Mouse (Mus musculus) splenic B cell, adult 2 months (primary cell): ENCODE data around the gene Foxg1.

ENCODE experiments used
- DNase-seq: peaks from one replicate; pipeline ENCODE4 v3.0.0-alpha.2; 2011; ENCODE audit warnings: low read depth, low spot score
- H3K27me3 ChIP-seq: 2 replicates; pipeline ENCODE4 v1.6.1; 2012; ENCODE audit warnings: mild to moderate bottlenecking, low read length, moderate library complexity, mixed read lengths; ENCODE audit not compliant: control insufficient read depth, poor library complexity, insufficient read depth, severe bottlenecking
- H3K36me3 ChIP-seq: 2 replicates; pipeline ENCODE4 v1.6.1; 2012; ENCODE audit warnings: mild to moderate bottlenecking, low read length, moderate library complexity, mixed read lengths; ENCODE audit not compliant: control insufficient read depth, poor library complexity, insufficient read depth, severe bottlenecking

Foxg1 gene

DNA sequence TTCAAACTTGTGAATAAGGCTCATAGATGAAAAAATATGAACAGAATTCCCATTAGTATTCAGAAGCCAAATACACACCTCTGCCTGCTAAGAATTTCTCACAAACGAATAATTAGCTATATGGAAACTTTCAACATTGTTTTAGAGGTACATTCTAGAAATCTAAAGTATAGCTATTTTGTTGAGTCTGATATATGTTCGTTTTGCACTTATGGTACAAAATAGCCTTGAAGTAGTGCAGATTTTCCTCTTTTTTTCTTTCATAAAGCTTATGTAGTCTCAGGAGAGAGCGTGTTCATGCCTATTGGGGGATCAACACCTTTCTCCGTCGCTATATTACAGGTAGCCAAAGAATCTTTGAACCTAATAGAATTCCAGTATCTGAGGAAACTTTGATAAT is 10.4 kb downstream of the Foxg1 start:
- Histone ChIP-seq H3K36me3 (no peaks in the 10 kb centered on the region), H3K27me3 (no peaks in the 10 kb centered on the region; the same call in 1 of the 2 replicates)
- DNase-seq: no peak

DNA sequence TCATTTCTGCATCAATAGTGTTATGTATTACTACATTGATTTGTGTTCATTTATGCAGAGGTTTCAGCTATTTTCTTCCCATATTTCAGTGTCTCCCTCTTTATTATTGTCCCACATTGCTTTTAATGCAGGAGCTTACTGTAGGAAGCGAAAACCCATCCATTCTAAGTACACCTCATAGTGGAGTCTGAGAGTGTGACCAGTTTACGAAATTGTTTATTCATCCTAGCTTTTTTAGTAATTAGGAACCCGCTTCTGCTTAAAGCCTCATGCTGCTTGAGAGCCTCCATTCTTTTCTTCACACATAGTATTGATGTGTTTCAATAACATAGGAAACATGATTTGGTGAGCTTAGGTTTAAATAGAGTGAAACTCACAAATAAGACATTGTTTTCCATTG is 11.2 kb downstream of the Foxg1 start:
- Histone ChIP-seq H3K36me3 (no peaks in the 10 kb centered on the region), H3K27me3 (no peaks in the 10 kb centered on the region; the same call in 1 of the 2 replicates)
- no peak for DNase-seq

DNA sequence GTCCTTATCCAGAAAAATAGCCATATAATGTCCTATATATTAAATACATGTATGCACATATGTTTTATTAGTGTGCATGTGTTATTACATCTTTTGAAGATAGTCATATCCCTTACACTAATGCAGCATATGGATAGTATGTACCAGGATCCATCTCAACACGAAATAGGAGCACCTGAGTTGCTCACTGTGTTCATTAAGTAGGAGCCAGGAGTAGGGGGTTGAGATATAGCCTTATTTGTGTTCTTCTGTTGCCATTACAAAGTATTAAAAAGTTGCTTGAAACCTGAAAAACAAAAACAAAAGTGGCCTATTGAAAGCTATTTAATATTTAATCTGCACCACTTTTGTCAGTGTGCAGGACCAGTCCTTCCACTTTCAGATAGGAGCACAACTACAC is 11.7 kb downstream of the Foxg1 start:
- Histone ChIP-seq H3K27me3 (no peaks in the 10 kb centered on the region; the same call in 1 of the 2 replicates), H3K36me3 (no peaks in the 10 kb centered on the region)
- no peak for DNase-seq

DNA sequence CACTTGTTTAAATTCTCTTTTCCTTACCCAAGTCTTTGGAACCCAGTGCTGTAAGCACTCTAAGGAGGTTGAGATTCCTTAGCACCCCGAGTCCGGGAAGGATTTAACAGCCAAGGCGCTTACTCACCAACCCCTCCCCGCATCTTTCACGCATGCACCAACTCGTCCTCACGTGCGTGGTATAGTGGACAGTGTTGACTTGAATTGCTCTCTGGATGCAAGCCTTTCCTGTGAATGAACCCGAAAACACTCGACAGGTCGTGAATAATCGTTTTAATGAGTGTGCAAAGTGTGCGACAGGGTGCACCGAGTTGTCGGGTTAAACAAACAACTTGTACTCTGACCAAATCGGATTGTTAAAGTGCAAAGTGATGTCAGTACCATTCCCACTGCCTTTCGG is 12.4 kb downstream of the Foxg1 start:
- Histone ChIP-seq H3K36me3 (no peaks in the 10 kb centered on the region), H3K27me3 (no peaks in the 10 kb centered on the region; the same call in 1 of the 2 replicates)
- DNase-seq: no peak

DNA sequence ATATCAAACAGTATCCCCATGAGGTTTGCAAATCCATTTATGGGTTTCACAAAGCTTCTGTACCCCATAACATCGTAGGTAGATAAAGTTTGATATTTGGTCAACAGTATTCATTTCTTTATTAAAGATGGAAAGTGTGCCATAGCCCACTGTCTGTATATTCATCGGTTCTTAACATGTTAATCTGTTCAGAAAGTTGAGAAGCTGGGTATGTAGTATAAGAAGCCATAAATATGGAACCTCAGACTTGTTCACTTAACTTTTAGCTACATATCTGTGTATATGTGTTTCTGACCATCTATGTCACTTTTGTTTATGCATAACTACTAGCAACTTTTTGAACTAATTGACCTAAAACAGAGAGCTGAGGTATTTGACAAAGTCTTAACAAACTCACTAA is 13.5 kb downstream of the Foxg1 start:
- Histone ChIP-seq H3K27me3 (no peaks in the 10 kb centered on the region), H3K36me3 (no peaks in the 10 kb centered on the region)
- DNase-seq: no peak

DNA sequence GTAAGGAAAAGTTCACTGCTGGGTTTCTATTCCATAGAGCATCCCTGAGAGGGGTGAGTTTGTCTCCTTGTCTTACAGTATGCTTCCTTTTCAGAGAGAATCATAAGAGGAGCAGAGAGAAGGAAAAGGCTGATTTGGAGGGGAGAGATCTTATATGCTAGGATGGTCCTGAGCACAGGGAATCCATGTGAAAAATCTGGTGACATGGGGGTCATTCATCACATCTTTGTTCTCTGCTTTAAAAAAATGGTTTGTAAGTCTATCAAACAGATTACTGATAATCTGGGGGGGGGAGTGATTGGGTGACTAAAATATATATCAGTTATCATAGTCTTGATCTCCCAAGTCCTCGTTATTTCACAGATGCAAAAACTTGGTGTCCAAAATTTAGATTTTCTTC is 14.3 kb downstream of the Foxg1 start:
- Histone ChIP-seq H3K36me3 (no peaks in the 10 kb centered on the region), H3K27me3 (no peaks in the 10 kb centered on the region; the same call in 1 of the 2 replicates)
- no peak for DNase-seq

DNA sequence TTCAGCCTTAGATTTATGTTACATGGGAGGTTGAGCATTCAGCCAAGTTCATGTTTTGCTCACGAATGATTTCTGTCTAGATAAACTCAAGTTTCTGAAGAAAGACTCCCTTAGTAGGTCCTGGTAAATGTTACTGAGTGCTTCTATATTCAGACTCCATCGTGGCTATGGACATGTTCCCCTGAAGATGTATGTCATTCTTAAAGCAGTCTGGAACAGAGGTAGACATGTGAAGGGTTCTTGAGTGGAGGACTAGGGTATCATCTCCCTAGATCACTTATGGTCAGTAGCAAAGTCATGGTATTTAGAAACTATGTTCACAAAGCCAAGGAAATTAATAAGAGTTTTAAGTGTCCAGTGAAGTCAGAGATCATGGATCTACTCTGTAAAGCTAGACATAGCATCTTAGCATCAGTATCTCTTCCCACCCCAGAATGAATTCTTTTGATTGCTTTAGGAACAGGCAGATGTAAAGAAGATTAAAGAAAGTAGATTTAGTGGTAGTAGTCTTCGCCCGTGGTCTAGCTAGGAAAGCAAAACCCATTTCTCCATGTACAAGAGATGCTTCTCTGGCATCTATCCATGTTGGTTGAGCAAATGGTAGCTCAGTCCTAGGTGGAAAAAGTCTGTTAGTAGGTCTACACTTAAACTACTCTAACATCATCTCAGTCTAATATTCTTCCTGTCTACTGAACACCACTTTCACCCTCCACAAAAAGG is 15.1 kb downstream of the Foxg1 start:
- DNase-seq: no peak
- Histone ChIP-seq H3K27me3 (no peaks in the 10 kb centered on the region; the same call in 1 of the 2 replicates), H3K36me3 (no peaks in the 10 kb centered on the region)

DNA sequence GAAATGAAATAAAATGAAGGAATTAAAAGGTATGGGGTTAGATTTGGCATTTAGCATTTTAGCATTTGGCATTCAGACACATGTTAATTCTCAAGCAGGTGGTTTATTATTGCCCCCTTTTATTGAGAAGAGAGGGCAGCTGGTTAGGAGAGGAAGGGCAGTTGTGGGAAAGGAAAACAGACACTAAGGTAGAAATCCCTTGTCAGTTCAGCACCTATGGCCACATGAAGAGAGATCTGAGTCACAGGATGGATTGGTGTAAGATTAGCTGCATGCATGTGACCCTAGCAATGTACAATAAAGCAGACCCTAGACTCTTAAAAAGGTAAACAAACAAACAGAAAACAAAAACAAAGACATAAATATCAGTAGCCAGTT is 15.7 kb downstream of the Foxg1 start:
- Histone ChIP-seq H3K27me3 (no peaks in the 10 kb centered on the region; the same call in 1 of the 2 replicates), H3K36me3 (no peaks in the 10 kb centered on the region)
- DNase-seq: no peak

DNA sequence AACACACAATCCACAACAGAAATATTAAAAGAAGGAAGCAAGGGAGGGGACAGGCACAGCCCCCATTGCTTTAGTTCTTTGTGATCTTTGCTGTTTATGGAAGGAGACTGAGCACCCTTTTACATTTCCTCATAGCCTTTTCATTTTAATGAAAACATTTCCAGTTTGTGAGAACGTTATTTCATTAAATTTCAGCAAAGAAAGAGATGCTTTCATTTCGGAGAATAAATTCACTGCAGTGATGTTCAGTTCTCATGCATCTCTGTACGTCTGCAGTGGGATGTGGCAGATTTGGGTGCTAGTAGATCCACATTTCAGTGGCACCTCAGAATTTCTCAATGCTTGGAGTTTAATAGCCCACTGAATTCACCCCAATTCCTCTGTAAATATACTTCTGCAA is 16.2 kb downstream of the Foxg1 start:
- no peak for DNase-seq
- Histone ChIP-seq H3K36me3 (no peaks in the 10 kb centered on the region), H3K27me3 (no peaks in the 10 kb centered on the region; the same call in 1 of the 2 replicates)

DNA sequence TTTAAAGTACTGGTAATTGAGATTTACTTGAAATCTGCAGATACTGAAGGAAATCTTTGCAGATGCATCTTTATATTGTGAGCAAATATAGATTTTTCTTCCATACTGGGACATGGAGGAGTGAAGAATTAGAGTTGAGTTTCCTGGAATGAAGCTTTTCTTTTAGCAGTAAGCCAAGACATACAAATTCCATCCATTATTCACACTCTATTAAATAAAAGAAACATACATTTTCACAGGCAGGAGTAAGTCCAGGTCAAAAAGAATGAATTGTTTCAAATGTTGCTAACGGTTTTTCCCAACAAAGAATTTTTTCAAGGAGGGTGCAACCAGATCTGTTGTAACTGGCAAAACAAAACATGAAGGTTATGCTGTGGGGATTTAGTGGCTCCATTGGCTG is 17.2 kb downstream of the Foxg1 start:
- no peak for DNase-seq
- Histone ChIP-seq H3K27me3 (no peaks in the 10 kb centered on the region; the same call in 1 of the 2 replicates), H3K36me3 (no peaks in the 10 kb centered on the region)

DNA sequence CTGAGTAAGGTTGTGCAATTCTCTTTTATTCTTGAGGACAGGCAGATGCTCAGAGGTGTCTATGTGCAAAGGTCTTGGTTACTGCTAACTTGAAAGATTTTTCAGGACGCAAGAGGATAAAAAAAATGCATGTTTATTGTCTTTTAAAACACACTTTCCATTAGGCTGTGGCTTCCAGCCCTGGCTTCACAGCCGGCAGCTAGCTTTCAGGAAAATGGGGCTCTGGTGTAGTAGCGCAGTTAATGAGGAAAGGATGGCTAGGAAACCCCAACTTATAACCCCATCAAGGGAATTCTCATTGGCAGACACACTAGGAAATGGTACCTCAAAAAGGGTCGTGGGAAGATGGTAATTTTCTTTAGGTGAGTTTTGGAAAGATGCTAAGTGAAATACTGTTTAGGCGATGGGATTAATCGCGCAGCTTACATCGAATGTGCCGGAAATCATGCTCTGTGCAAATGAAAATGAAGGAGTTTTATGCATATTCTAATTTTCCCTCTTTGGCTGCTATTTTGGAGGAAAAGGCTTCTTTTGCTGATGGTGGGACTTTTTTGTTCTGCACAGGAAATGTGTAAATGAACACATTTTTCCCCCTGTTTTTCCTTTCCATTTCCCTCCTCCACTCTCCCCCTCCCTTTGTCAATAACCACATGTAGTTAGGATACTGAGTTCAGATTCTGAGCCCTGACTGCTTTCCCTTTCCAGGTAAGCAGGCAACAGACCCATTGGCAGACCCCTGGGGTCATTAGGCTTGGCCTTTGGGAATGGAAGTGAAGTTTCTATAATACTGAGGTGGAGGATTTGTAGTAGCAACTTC is 17.8 kb downstream of the Foxg1 start:
- no peaks in the 10 kb centered on the region; the same call in 1 of the 2 replicates for H3K27me3 ChIP-seq
- no peaks in the 10 kb centered on the region for H3K36me3 ChIP-seq
- no peak for DNase-seq

DNA sequence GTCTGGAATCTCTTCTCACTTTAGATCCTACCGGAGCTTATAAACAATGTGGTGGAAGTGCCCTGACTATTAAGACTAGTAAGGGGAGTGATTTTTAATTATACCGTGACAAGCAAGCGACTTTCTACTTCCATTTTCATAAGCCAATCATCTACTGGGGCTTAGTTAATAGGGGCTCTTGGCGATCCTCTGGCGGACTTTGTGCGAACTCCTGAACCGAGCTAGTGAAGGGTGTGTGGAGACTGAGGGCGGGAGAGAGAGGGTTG is 18.3 kb downstream of the Foxg1 start:
- DNase-seq: no peak
- Histone ChIP-seq H3K36me3 (no peaks in the 10 kb centered on the region), H3K27me3 (no peaks in the 10 kb centered on the region; the same call in 1 of the 2 replicates)

DNA sequence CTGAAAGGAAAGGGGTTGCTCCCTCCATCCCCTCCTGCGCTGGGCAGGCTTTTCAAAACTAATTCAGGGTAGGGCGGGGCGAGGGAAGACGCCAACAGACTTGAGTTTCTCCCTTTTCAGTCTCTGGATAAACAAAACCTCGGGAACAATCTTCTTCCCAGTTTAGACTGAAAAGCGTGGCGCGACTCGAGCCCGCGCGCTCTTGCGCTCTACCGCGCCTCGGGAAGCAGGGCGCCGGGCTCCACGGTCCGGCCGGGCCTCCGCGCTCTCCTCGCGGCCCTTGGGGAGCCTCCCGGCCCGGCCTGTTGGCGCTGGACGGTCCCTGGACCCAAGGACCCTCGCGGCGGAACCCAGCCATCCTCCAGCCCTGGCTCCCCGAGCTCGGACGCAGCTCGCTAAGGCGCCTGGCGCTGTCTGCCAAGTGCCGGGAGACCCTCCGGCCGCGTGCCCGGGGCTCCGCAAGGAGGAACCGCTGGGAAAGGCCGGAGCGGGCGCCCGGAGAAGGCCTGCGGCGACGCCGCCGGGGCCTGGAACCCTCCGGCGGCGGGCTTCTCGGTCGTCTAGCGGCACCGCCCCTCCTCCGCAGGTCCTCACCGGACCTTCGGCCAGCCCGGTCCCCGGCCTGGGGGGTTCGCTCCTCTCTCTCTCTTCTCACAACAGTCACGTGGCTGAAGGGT is 18.8 kb downstream of the Foxg1 start:
- Histone ChIP-seq H3K36me3 (no peaks in the 10 kb centered on the region), H3K27me3 (no peaks in the 10 kb centered on the region; the same call in 1 of the 2 replicates)
- DNase-seq: no peak

DNA sequence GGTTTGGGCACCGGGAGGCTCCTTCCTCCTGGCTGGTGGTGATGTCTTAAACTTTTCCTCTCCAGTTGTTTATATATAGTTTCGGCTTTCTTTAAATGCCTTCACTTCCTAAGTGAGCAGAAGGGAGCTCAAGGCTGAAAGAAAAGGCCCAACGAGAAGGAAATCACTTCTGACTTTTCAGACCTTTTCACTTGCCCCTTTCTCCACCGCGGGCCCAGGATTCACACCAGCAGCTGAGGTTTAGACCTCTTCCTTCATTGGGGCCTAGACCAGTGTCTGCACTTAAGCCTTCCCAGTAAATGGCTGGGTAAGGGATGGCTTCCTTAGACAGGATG is 19.3 kb downstream of the Foxg1 start:
- DNase-seq: no peak
- Histone ChIP-seq H3K27me3 (no peaks in the 10 kb centered on the region; the same call in 1 of the 2 replicates), H3K36me3 (no peaks in the 10 kb centered on the region)

DNA sequence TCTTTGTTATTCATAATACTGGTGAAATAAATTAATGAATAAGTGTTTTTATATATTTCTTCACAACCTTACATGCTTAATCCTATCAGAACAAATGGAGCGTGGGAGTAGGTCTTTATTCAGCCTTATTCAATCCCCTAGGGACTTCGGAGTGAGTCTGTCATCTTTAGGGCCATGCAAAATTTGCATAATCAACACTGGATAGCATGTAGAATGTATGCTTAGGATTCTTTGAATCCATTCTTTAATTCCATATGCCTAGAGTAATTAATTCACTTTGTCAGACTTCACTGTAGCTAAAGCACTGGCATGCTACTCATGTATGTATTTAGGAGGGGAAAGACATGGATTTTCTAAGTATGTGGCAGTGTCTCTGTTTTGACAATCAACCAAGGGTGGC is 27.4 kb downstream of the Foxg1 start:
- Histone ChIP-seq H3K36me3 (no peaks in the 10 kb centered on the region), H3K27me3 (no peaks in the 10 kb centered on the region)
- DNase-seq: no peak
